Mouse (Mus musculus) mature B cell (primary cell): ENCODE measurements around the gene Cfap299.

Source experiments
- in situ Hi-C: fragments of 300-500 bp; cut with MboI; formaldehyde crosslinking; loops from 2 replicates; pipeline ENCODE4 v1.14.3; 2019

Gene Cfap299

GRCm38 (mm10) chr5:98376799-98377090, 47.6 kb downstream of the Cfap299 start:
- in situ Hi-C loops = no loop called here

DNA sequence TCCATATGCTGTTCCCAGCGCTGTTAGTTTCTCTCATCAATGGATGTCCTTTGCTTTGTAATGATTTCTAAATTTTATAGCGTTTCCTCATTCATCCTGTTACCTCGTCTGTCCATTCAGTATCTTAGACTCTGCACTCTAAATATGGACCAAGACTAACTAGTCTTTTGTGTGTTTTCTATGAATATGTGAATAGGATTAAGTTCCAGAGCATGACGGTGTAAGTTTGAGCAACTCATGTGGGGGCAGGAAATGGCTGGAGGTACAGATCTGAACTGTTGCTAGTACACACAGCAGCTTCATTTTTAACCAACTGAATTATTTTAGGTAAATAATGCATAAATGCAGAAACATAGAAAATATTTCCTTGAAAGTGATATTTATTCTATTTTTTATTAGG, 51.3 kb downstream of the Cfap299 start:
- in situ Hi-C loops = no loop called here

DNA sequence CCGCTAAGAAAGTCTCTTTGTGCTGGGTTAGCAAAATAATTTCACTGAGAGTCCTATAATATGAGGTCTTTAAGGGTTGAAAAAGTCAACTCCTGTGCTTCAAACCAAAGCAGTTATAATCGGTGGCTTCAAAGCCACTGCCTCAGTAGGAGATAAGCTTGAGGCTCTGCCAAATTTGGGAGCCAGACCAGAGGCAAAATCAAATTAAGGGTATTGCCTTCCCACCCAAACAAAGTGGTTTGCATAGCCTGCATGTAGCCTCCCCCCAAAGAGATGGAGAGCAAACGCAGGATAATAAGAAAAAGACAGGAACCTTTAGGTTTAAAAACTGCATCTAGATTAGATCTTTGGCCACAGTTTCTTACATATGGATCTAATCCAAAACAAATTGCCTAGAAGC, 58.0 kb downstream of the Cfap299 start:
- in situ Hi-C loops = no loop called here

GRCm38 (mm10) chr5:98402165-98402564, 73.1 kb downstream of the Cfap299 start:
- in situ Hi-C loops = no loop called here

- in situ Hi-C loops = no loop called here
Observed at GRCm38 (mm10) chr5:98410060-98410459, 81.0 kb downstream of the Cfap299 start.

DNA sequence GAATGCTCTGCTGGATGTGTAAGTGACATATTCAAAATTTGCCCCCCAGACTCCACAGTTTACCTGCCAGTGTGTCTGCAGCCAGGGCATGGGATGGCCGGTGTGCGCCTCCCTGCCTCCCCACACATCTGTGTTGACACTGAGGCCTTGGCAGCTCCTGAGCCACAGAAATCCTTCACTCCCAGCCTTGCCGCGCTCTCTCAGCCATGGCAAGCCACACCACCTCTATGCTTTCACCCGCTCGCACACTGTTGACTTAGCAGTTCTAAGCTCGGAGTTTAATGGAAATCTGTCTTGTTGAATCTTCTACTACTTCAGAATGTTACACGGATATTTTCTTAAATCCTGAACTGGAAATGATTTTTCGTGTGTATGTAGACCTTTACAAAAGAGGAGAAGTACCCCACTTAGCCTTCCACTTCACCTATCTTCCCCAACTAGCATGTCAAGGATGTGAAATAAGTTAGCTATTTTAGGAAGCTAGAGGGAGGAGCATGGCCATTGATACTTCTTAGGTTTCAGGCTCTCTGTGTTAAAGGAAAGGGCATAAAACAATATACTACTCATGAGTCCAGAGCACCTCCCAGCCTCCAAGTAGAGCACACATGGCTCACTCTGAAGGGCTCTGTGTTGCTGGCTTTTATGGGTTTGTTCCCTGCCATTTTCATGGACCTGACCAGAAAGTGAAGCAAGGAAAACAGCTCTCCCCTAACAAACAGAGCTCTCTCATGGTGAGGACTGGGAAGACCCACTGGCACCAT, 87.5 kb downstream of the Cfap299 start:
- in situ Hi-C loops = no loop called here

DNA sequence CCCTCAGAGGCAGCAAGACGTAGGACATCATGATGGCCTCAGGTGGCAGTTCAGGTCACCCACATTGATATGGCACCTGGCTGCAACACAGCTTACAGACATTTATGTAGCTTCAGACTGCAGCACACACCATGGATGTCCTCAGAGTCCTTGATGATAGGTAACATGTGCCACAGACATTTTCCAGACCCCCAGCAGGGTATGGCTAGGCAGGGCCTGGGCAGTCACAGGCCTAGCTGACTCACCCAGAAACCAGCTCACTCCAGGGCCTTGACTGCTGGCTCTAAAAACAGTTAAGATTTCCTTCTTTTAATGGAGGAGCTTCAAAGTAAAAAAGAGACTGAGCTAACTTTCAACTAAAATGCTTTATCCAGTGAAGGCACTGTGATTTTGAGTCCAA, 95.9 kb downstream of the Cfap299 start:
- in situ Hi-C loops = no loop called here

DNA sequence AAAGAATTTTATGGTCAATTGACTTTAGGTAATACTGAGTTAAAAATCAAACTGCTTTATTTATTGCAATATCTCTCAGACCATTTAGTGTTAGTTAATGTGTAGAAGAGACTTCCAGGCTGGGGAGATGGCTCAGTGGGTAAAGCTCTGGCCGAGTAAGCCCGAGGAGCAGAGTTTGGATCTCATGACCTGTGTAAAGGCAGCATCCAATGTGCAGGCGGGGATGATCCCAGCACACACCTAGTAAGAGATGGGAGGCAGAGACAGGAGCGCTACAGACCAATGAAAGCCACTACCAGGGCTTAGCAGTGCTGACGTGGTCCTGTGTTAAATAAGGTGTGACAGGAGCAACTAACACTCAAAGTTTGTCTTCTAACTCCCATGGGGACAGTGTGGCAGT, 97.0 kb downstream of the Cfap299 start:
- in situ Hi-C loops = no loop called here

GRCm38 (mm10) chr5:98430060-98430459, 101.0 kb downstream of the Cfap299 start:
- in situ Hi-C loops = no loop called here

- in situ Hi-C loops = no loop called here
Observed at GRCm38 (mm10) chr5:98438686-98439085, 109.6 kb downstream of the Cfap299 start.

DNA sequence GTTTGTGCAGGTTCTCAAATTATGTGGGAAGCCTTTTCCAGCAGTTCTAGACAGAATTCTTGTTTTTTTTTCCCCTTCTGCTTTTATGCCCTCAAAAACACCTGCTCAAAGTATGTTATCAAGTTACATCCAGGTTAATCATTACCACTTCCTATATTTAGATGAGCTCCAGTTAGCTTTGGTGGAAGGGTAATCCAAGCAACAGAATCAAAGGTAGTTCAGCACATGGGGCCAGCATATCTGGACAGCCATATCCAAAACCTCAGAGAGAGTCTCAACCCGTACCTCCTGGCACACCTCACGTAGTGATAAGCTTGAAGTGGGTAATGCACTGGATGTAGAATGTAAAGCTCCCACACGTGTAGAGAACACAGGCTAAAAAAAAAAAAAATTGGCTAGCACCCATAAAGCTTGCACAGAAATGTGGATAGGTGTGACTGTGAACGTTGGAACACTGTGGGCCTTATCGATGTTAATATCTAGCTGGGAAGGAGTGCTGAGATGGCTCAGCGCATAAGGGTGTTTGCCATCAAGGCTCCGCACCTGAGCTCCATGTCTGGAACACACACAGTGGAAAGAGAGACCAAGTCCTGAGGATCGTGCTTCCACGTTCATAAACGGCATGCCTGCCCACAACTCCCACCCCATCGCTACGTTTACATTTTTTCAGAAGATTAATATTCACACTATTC, 117.8 kb downstream of the Cfap299 start:
- in situ Hi-C loops = no loop called here

- in situ Hi-C loops = no loop called here
Observed at GRCm38 (mm10) chr5:98449873-98450272, 120.8 kb downstream of the Cfap299 start.

DNA sequence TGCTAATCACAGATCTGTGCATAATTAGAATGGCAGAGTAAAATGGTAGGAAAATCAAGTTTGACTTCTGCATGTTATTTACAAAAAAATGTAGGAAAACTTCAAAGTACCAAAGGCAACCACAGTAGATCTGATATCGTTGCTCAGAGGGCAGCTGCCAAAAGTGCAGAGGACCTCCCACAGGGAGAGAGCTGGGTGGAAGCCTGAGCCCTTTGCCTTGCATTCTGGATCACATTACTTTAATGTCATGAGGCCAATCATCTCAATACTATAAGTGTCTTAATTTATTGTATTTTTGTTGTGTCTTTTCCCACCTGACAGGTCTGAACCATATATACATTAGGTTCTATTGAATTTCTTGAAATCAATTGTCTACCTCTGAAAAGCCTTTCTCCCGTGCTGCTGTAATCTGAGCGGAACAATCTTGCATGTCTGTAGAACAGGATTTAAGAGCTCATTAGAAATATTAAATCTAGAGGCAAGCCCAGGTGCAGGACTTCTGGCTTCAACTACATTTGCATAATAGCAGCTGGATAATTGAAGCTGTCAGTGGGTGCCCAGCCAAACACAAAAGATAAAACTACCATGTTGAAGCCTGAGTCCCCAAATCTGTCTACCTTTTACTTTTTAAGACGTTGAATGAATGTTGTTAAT, 137.9 kb downstream of the Cfap299 start:
- in situ Hi-C loops = no loop called here

- in situ Hi-C loops = no loop called here
Observed at GRCm38 (mm10) chr5:98470052-98470451, 140.9 kb downstream of the Cfap299 start.

DNA sequence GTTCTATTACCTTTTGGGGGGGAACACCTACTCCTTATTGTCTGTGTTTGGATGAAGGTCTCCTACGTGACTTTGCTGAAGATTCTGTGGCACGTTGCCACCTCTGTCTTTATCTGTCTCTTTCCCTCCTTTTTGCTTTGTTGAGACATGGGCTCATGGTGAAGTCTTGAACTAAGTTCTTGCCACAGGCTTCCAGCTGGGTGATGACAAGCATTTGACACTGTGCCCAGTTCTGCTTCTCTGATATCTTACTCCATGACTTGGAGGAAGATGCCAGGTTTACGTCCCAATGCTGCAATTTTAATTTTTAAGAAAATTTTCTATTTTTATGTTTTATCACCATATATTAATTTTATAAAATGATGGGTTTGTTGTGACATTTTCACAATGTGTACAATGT, 147.4 kb downstream of the Cfap299 start:
- in situ Hi-C loops = no loop called here

DNA sequence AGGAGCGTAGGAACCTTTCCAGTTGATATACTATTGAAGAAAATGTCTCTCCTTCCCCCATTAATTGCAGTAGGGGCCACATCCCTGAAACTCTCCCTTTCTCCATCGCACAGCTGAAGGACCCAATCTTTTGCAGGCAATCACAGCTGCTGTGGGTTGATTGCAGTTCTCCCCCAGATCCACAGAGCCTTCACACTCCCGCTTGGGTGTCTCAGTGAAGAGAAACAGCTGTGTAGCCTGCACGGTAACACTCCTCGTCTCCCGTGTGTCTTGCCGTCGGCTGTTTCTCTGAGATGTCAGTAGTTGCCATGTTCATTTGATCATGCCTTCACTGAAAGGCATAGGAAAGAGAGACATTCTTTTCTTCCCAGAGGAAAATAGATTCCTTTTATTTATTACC, 148.2 kb downstream of the Cfap299 start:
- in situ Hi-C loops = no loop called here

DNA sequence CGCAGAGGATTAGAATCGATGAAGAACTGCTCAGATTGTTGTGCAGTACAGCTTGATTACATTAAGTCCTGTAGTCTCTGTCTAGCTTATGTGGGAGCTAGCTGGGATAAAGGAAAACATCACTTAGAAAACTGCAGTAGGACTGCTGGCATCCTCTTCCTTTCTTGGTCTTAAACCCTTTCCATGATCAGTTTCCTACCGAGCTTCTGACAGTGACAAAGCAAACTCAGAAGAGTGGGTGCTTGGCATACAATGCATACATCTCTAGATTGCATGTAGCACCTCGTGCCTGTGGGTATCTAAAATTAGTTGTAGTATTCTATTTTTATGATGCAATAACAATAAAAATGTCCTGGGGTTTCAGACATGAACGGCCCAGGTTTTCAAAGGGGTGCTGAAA, 154.4 kb downstream of the Cfap299 start:
- in situ Hi-C loops = no loop called here

GRCm38 (mm10) chr5:98485189-98485588, 156.1 kb downstream of the Cfap299 start:
- in situ Hi-C loops = no loop called here

GRCm38 (mm10) chr5:98498317-98498716, 169.2 kb downstream of the Cfap299 start:
- in situ Hi-C loops = no loop called here

DNA sequence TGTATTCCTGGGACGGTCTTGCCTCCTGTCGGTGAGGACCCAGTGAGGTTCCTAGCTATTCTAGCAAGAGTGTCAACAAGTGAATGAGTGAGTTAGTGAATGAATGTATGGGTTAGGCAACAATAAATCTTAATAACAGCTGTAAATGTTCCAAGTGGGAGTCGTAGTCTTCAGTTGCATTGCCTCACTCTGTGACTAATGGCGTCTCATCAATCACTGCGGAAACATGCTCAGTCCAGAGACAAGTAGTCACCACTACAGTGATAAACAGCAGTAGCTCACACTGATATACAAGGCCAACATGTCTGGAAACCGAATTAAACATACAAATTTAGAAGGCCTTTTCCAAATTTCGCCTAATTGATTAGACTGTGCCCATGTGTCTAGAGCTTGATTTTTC, 187.1 kb downstream of the Cfap299 start:
- in situ Hi-C loops = no loop called here

- in situ Hi-C loops = no loop called here
Observed at GRCm38 (mm10) chr5:98520118-98520517, 191.0 kb downstream of the Cfap299 start.

DNA sequence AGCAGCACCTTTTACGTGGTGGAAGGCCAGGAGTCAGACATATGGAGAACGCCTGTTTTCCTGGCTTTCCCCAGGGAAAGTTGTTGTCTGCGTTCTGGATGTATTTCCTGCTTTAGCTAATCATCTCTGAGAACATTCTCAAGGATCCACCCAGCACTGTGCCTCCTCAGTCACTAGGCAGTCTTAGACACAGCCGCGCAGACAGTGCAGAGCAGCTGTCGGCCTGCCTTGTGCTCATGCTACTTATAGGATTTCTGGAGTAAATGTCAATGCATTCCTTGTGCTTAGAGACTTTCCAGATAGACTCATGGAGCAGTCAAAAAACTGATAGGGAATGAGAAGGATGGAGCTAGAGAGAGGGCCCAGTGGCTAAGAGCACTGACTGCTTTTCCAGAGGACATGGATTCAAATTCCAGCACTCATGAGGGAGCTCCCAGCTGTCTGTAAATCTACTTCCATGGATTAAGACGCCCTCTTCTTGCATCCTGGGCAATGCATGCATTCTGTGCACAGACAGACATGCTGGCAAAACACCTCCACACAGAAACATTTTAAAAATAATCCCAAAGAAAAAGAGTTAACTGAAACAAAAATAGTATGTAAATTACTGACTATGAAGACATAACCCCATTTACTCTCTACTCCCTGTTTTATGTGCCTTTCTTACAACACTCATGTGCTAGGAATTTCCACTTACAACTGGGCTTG, 193.3 kb downstream of the Cfap299 start:
- in situ Hi-C loops = no loop called here

DNA sequence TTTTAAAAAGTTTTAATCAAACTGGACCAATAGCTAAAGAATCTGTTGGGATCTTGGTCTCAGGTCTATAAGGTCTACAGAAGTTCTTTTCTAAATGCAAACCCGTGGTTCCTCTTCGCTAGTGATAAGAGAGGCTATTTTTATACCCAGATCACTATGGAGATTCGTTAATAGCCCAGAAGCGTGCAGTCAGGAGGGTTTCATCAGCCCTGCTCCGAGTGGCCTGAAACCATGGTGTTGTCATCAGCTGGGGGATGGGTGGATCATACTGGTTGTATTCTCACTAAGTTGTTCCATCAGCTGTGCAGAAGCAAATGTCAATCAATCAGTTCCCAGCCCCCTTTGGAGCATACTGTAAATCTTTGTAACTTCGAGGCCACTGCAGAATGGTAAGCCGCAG, 193.9 kb downstream of the Cfap299 start:
- in situ Hi-C loops = no loop called here
